Mouse (Mus musculus) intestine, embryonic 14.5 days (tissue): Measurements from ENCODE around the gene Cxcr6. TPM values are rescaled to one million over a fixed set of nuclear protein-coding genes. Genes with fewer than 3 reads are reported as not detected.

Experiments
- ATAC-seq: fragments of 200-750 bp; cut with Nextera tagmentation; replicated peaks from 2 replicates; pipeline ENCODE4 v1.8.0; 2017; ENCODE audit warnings: low read depth, moderate number of reproducible peaks, moderate TSS enrichment, moderate library complexity; ENCODE audit not compliant: low FRiP score, low TSS enrichment
- DNase-seq: peaks from one replicate; pipeline ENCODE4 v3.0.0-alpha.2; 2018; ENCODE audit warnings: low spot score
- H3K27ac ChIP-seq: fragments of 300-500 bp; sonication (generic); 2 replicates; pipeline ENCODE4 v1.5.1; 2014; ENCODE audit warnings: low read depth, mild to moderate bottlenecking, control low read depth
- H3K27me3 ChIP-seq: fragments of 300-500 bp; sonication (generic); replicated peaks from 2 replicates; pipeline ENCODE4 v1.6.1; 2014; ENCODE audit warnings: low read length, control low read depth; ENCODE audit not compliant: control insufficient read depth, insufficient read depth
- H3K36me3 ChIP-seq: fragments of 300-500 bp; sonication (generic); 2 replicates; pipeline ENCODE4 v1.6.1; 2014; ENCODE audit warnings: low read length, control low read depth; ENCODE audit not compliant: control insufficient read depth, insufficient read depth
- H3K4me1 ChIP-seq: fragments of 300-500 bp; sonication (generic); replicated peaks from 2 replicates; pipeline ENCODE4 v1.6.1; 2014; ENCODE audit warnings: low read length, control low read depth, mixed read lengths; ENCODE audit not compliant: control insufficient read depth, insufficient read depth
- H3K4me2 ChIP-seq: fragments of 300-500 bp; sonication (generic); 2 replicates; pipeline ENCODE4 v1.6.1; 2014; ENCODE audit warnings: low read length
- H3K4me3 ChIP-seq: fragments of 300-500 bp; sonication (generic); 2 replicates; pipeline ENCODE4 v1.5.1; 2014; ENCODE audit warnings: low read depth, low read length, control low read depth, mixed read lengths
- H3K9ac ChIP-seq: fragments of 300-500 bp; sonication (generic); 2 replicates; pipeline ENCODE4 v1.6.1; 2014; ENCODE audit warnings: mild to moderate bottlenecking, low read length
- H3K9me3 ChIP-seq: fragments of 300-500 bp; sonication (generic); 2 replicates; pipeline ENCODE4 v1.6.1; 2016; ENCODE audit warnings: low read length, control low read depth; ENCODE audit not compliant: control insufficient read depth
- WGBS: fragments of 180-500 bp; shearing (Covaris S2); extraction: QIAGEN DNeasy Blood & Tissue Kit; methylation state at CpG from one replicate; pipeline ENCODE4 v1.1.7; 2014; 5-methylcytosine and 5-hydroxymethylcytosine counted together
- polyA plus RNA-seq: library from polyadenylated mRNA; unstranded; fragments of >200 nt; fragmentation: Nextera tagmentation; extraction: Ambion mirVana; gene quantifications from 2 replicates; pipeline ENCODE4 v1.2.1, GENCODE M21; 2014

Gene Cxcr6
- polyA plus RNA-seq, 1 experiment from 2014 or later: 1.3 TPM

- no peak for DNase-seq
- 91% methylated on average over 3 of the region's 3 CpGs for WGBS
- Histone ChIP-seq H3K36me3 (peaks cover 77% of the 10 kb centered on the region), H3K9ac (no peak overlapping the region), H3K4me3 (no peak overlapping the region), H3K4me1 (no peaks in the 10 kb centered on the region), H3K27ac (no peak overlapping the region), H3K9me3 (no peaks in the 10 kb centered on the region), H3K4me2 (no peak overlapping the region), H3K27me3 (no peaks in the 10 kb centered on the region)
- no peak for ATAC-seq
Observed at GRCm38 (mm10) chr9:123835851-123836250, 29.6 kb downstream of the Cxcr6 start.

DNA sequence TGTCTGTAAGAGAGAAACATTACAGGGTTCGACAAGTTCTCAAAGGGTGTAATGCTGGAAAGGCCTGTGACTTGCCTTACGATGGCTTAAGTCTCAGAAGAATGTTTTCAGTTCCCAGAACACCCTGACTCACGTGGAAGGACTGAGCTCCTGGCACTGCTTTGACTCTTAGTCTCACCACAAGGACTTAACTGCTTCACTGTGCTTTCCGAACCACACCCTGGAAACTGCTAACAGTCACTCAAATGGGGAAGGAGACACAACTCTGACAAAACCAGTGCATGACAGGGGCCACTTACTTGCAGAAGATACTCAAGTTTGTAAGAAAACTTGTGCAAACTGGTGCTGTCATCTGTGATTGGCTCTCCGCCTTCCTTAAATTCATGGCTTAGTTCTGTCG, 34.0 kb downstream of the Cxcr6 start:
- DNase-seq (no peak), ATAC-seq (no peak)
- no peak overlapping the region for H3K27ac ChIP-seq
- H3K9me3 ChIP-seq: no peaks in the 10 kb centered on the region
- 90% methylated on average over 6 of the region's 6 CpGs for WGBS
- no peaks in the 10 kb centered on the region for H3K4me1 ChIP-seq
- no peak overlapping the region for H3K4me2 ChIP-seq
- peaks cover 66% of the 10 kb centered on the region for H3K36me3 ChIP-seq
- H3K27me3 ChIP-seq: no peaks in the 10 kb centered on the region
- H3K9ac ChIP-seq: no peak overlapping the region
- no peak overlapping the region for H3K4me3 ChIP-seq

DNA sequence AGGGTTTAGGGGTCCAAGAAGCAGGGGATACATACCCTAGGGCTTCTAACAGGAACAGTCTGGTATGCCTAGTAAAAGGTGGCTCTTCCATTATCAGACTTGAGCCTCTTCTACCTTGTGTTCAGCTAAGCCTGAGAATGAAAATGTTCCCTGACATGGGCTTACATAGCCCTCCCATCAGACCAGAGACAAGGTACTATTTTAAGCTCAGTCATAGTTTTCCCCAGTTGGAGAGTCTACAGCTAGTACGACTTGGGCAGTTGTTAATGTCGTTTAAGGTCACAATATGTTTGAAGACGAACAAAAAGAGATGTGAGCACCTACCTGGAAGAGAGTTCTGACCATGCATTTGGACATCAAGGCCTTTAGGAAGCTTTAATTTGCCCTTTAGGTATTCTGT, 38.2 kb downstream of the Cxcr6 start:
- no peak overlapping the region for H3K27ac ChIP-seq
- DNase-seq (no peak), ATAC-seq (no peak)
- no peaks in the 10 kb centered on the region for H3K9me3 ChIP-seq
- H3K4me2 ChIP-seq: no peak overlapping the region
- H3K4me3 ChIP-seq: no peak overlapping the region
- no peaks in the 10 kb centered on the region for H3K4me1 ChIP-seq
- WGBS: 89% methylated on average over 3 of the region's 3 CpGs
- H3K9ac ChIP-seq: no peak overlapping the region
- H3K27me3 ChIP-seq: no peaks in the 10 kb centered on the region
- H3K36me3 ChIP-seq: peaks cover 29% of the 10 kb centered on the region

- H3K36me3 ChIP-seq: peaks cover 23% of the 10 kb centered on the region
- no peaks in the 10 kb centered on the region for H3K9me3 ChIP-seq
- H3K4me1 ChIP-seq: peaks cover 3% of the 10 kb centered on the region; the same call in 1 of the 2 replicates
- no peak overlapping the region for H3K27ac ChIP-seq
- DNase-seq: no peak
- no peak for ATAC-seq
- H3K4me3 ChIP-seq: no peak overlapping the region
- no peak overlapping the region for H3K4me2 ChIP-seq
- 31% methylated on average over 3 of the region's 3 CpGs for WGBS
- H3K9ac ChIP-seq: no peak overlapping the region
- no peaks in the 10 kb centered on the region for H3K27me3 ChIP-seq
Observed at GRCm38 (mm10) chr9:123845120-123845519, 38.8 kb downstream of the Cxcr6 start.

GRCm38 (mm10) chr9:123846490-123846889, 40.2 kb downstream of the Cxcr6 start:
- Histone ChIP-seq H3K36me3 (0 out of 2 replicates have a peak, but pooled peaks cover 11% of the 10 kb centered on the region), H3K9ac (no peak overlapping the region), H3K4me2 (no peak overlapping the region), H3K9me3 (no peaks in the 10 kb centered on the region), H3K27me3 (no peaks in the 10 kb centered on the region), H3K4me1 (peaks cover 7% of the 10 kb centered on the region), H3K4me3 (no peak overlapping the region), H3K27ac (no peak overlapping the region)
- ATAC-seq (no peak), DNase-seq (no peak)
- WGBS: 80% methylated on average over 1 of the region's 1 CpGs

GRCm38 (mm10) chr9:123849976-123850695, 43.9 kb downstream of the Cxcr6 start:
- Histone ChIP-seq H3K27me3 (no peaks in the 10 kb centered on the region), H3K4me1 (peaks cover 7% of the 10 kb centered on the region), H3K9ac (peak overlapping the region; percentile 81; the same call in 1 of the 2 replicates), H3K9me3 (no peaks in the 10 kb centered on the region), H3K27ac (no peak overlapping the region), H3K4me2 (peak overlapping the region; percentile 73), H3K4me3 (peak overlapping the region; percentile 65; the same call in 1 of the 2 replicates), H3K36me3 (no peaks in the 10 kb centered on the region)
- ATAC-seq: no peak
- DNase-seq: no peak
- 54% methylated on average over 2 of the region's 2 CpGs for WGBS

GRCm38 (mm10) chr9:123850705-123851061, 44.4 kb downstream of the Cxcr6 start:
- DNase-seq: no peak

GRCm38 (mm10) chr9:123851062-123851712, 44.9 kb downstream of the Cxcr6 start:
- peak overlapping the region; percentile 88 for H3K27ac ChIP-seq

More at GRCm38 (mm10) chr9:123850705-123851061, 44.4 kb downstream of the Cxcr6 start:
- peak overlapping the region; percentile 65 for H3K4me3 ChIP-seq
- H3K9me3 ChIP-seq: no peaks in the 10 kb centered on the region
- no peaks in the 10 kb centered on the region for H3K27me3 ChIP-seq
- peak overlapping the region; percentile 73 for H3K4me2 ChIP-seq
- H3K4me1 ChIP-seq: peaks cover 7% of the 10 kb centered on the region
- no peak for ATAC-seq
- H3K27ac ChIP-seq: peak overlapping the region; percentile 88; the same call in 1 of the 2 replicates
- H3K36me3 ChIP-seq: no peaks in the 10 kb centered on the region
- peak overlapping the region; percentile 81 for H3K9ac ChIP-seq
- 5% methylated on average over 2 of the region's 2 CpGs for WGBS

More at GRCm38 (mm10) chr9:123851062-123851712, 44.9 kb downstream of the Cxcr6 start:
- Histone ChIP-seq H3K36me3 (no peaks in the 10 kb centered on the region), H3K4me3 (peak overlapping the region; percentile 65), H3K9me3 (no peaks in the 10 kb centered on the region), H3K4me1 (peaks cover 7% of the 10 kb centered on the region), H3K4me2 (peak overlapping the region; percentile 73), H3K27me3 (no peaks in the 10 kb centered on the region), H3K9ac (peak overlapping the region; percentile 81)
- DNase-seq: peak; percentile 88
- peak; percentile 75 for ATAC-seq
- WGBS: under 1% methylated on average over 27 of the region's 27 CpGs
